Mouse (Mus musculus) liver, embryonic 16.5 days (tissue): ENCODE data around the gene Edar. TPM values are rescaled to one million over a fixed set of nuclear protein-coding genes. Genes with fewer than 3 reads are reported as not detected.

Source experiments
- ATAC-seq: fragments of 200-750 bp; cut with Nextera tagmentation; 2 replicates; pipeline ENCODE4 v1.8.0; 2017; ENCODE audit warnings: low read depth, mild to moderate bottlenecking, moderate number of reproducible peaks, moderate library complexity
- H3K27ac ChIP-seq: fragments of 300-500 bp; sonication (generic); 2 replicates; pipeline ENCODE4 v1.5.1; 2014; ENCODE audit warnings: mild to moderate bottlenecking, low read length
- H3K27me3 ChIP-seq: fragments of 300-500 bp; sonication (generic); 2 replicates; pipeline ENCODE4 v1.6.1; 2014; ENCODE audit warnings: low read depth, low read length, mixed read lengths; ENCODE audit not compliant: control insufficient read depth, insufficient read depth
- H3K36me3 ChIP-seq: fragments of 300-500 bp; sonication (generic); 2 replicates; pipeline ENCODE4 v1.6.1; 2014; ENCODE audit warnings: mild to moderate bottlenecking; ENCODE audit not compliant: control insufficient read depth, insufficient read depth
- H3K4me1 ChIP-seq: fragments of 300-500 bp; sonication (generic); 2 replicates; pipeline ENCODE4 v1.6.1; 2014; ENCODE audit warnings: low read depth, low read length, mixed read lengths; ENCODE audit not compliant: control insufficient read depth
- H3K4me2 ChIP-seq: fragments of 300-500 bp; sonication (generic); 2 replicates; pipeline ENCODE4 v1.6.1; 2014; ENCODE audit warnings: low read depth, low read length, mixed read lengths
- H3K4me3 ChIP-seq: fragments of 300-500 bp; sonication (generic); 2 replicates; pipeline ENCODE4 v1.5.1; 2014; ENCODE audit warnings: low read depth, mild to moderate bottlenecking, low read length
- H3K9ac ChIP-seq: fragments of 300-500 bp; sonication (generic); 2 replicates; pipeline ENCODE4 v1.6.1; 2014; ENCODE audit warnings: low read depth, low read length
- H3K9me3 ChIP-seq: fragments of 300-500 bp; sonication (generic); replicated peaks from 2 replicates; pipeline ENCODE4 v1.6.1; 2016; ENCODE audit warnings: low read length; ENCODE audit not compliant: control insufficient read depth
- WGBS: fragments of 180-500 bp; shearing (Covaris S2); extraction: QIAGEN DNeasy Blood & Tissue Kit; methylation state at CpG from one replicate; pipeline ENCODE4 v1.1.7; 2014; ENCODE audit not compliant: insufficient replicate concordance; 5-methylcytosine and 5-hydroxymethylcytosine counted together
- polyA plus RNA-seq: library from polyadenylated mRNA; unstranded; fragments of >200 nt; fragmentation: Nextera tagmentation; extraction: Ambion mirVana; gene quantifications from 2 replicates; pipeline ENCODE4 v1.2.1, GENCODE M21; 2015

The Edar gene
- polyA plus RNA-seq, 1 experiment from 2014 or later: not detected

- ATAC-seq: no peak
- H3K4me2 ChIP-seq: no peak overlapping the region
- H3K27me3 ChIP-seq: no peaks in the 10 kb centered on the region
- H3K27ac ChIP-seq: no peak overlapping the region
- H3K9me3 ChIP-seq: no peaks in the 10 kb centered on the region
- H3K4me1 ChIP-seq: no peaks in the 10 kb centered on the region
- no peak overlapping the region for H3K4me3 ChIP-seq
- WGBS: 54% methylated on average over 5 of the region's 5 CpGs
- H3K36me3 ChIP-seq: no peaks in the 10 kb centered on the region
- no peak overlapping the region for H3K9ac ChIP-seq
These were observed 75.3 kb downstream of the Edar start for GRCm38 (mm10) chr10:58600151-58600550.

GRCm38 (mm10) chr10:58595821-58596220 lies 79.6 kb downstream of the Edar start:
- Histone ChIP-seq H3K36me3 (no peaks in the 10 kb centered on the region), H3K27me3 (no peaks in the 10 kb centered on the region), H3K4me2 (no peak overlapping the region), H3K4me3 (no peak overlapping the region), H3K4me1 (no peaks in the 10 kb centered on the region), H3K27ac (no peak overlapping the region), H3K9me3 (no peaks in the 10 kb centered on the region), H3K9ac (no peak overlapping the region)
- no peak for ATAC-seq
- WGBS: 60% methylated on average over 5 of the region's 5 CpGs

- Histone ChIP-seq H3K27me3 (no peaks in the 10 kb centered on the region), H3K4me3 (no peak overlapping the region), H3K4me2 (no peak overlapping the region), H3K36me3 (no peaks in the 10 kb centered on the region), H3K27ac (no peak overlapping the region), H3K9ac (no peak overlapping the region), H3K9me3 (no peaks in the 10 kb centered on the region), H3K4me1 (no peaks in the 10 kb centered on the region)
- no peak for ATAC-seq
- WGBS: 58% methylated on average over 3 of the region's 3 CpGs
These were observed 80.3 kb downstream of the Edar start for GRCm38 (mm10) chr10:58595197-58595596.

GRCm38 (mm10) chr10:58594486-58594885 lies 81.0 kb downstream of the Edar start:
- H3K4me3 ChIP-seq: no peak overlapping the region
- H3K36me3 ChIP-seq: no peaks in the 10 kb centered on the region
- no peak overlapping the region for H3K9ac ChIP-seq
- no peaks in the 10 kb centered on the region for H3K4me1 ChIP-seq
- no peak overlapping the region for H3K27ac ChIP-seq
- WGBS: 56% methylated on average over 3 of the region's 3 CpGs
- ATAC-seq: no peak
- H3K9me3 ChIP-seq: no peaks in the 10 kb centered on the region
- H3K27me3 ChIP-seq: no peaks in the 10 kb centered on the region
- no peak overlapping the region for H3K4me2 ChIP-seq

- Histone ChIP-seq H3K27me3 (no peaks in the 10 kb centered on the region), H3K27ac (no peak overlapping the region), H3K4me2 (no peak overlapping the region), H3K4me1 (no peaks in the 10 kb centered on the region), H3K36me3 (no peaks in the 10 kb centered on the region), H3K4me3 (no peak overlapping the region), H3K9ac (no peak overlapping the region), H3K9me3 (no peaks in the 10 kb centered on the region)
- 55% methylated on average over 5 of the region's 5 CpGs for WGBS
- ATAC-seq: no peak
These were observed 89.8 kb downstream of the Edar start for GRCm38 (mm10) chr10:58585427-58586223.

- ATAC-seq: no peak
- Histone ChIP-seq H3K9me3 (no peaks in the 10 kb centered on the region), H3K4me1 (no peaks in the 10 kb centered on the region), H3K4me3 (no peak overlapping the region), H3K9ac (no peak overlapping the region), H3K27ac (no peak overlapping the region), H3K27me3 (no peaks in the 10 kb centered on the region), H3K4me2 (no peak overlapping the region), H3K36me3 (no peaks in the 10 kb centered on the region)
- WGBS: 70% methylated on average over 6 of the region's 6 CpGs
These were observed 114.9 kb downstream of the Edar start for GRCm38 (mm10) chr10:58560521-58560920.

GRCm38 (mm10) chr10:58559901-58560300 lies 115.6 kb downstream of the Edar start:
- Histone ChIP-seq H3K9ac (no peak overlapping the region), H3K4me1 (no peaks in the 10 kb centered on the region), H3K36me3 (no peaks in the 10 kb centered on the region), H3K4me2 (no peak overlapping the region), H3K9me3 (no peaks in the 10 kb centered on the region), H3K27me3 (no peaks in the 10 kb centered on the region), H3K27ac (no peak overlapping the region), H3K4me3 (no peak overlapping the region)
- no peak for ATAC-seq
- 21% methylated on average over 3 of the region's 3 CpGs for WGBS

GRCm38 (mm10) chr10:58559098-58559497 lies 116.4 kb downstream of the Edar start:
- no peak for ATAC-seq
- WGBS: 21% methylated on average over 7 of the region's 7 CpGs
- H3K4me2 ChIP-seq: no peak overlapping the region

GRCm38 (mm10) chr10:58554693-58555387 lies 120.6 kb downstream of the Edar start:
- 61% methylated on average over 8 of the region's 8 CpGs for whole genome bisulfite sequencing
- no peak for ATAC-seq
- H3K36me3 ChIP-seq: no peaks in the 10 kb centered on the region
- no peaks in the 10 kb centered on the region for H3K27me3 ChIP-seq
- no peak overlapping the region for H3K4me3 ChIP-seq
- H3K4me2 ChIP-seq: no peak overlapping the region
- no peaks in the 10 kb centered on the region for H3K4me1 ChIP-seq
- H3K27ac ChIP-seq: no peak overlapping the region
- H3K9me3 ChIP-seq: no peaks in the 10 kb centered on the region
- no peak overlapping the region for H3K9ac ChIP-seq

More at GRCm38 (mm10) chr10:58559098-58559497, 116.4 kb downstream of the Edar start:
- Histone ChIP-seq H3K27me3 (no peaks in the 10 kb centered on the region), H3K9ac (no peak overlapping the region), H3K36me3 (no peaks in the 10 kb centered on the region), H3K27ac (no peak overlapping the region), H3K4me1 (no peaks in the 10 kb centered on the region), H3K9me3 (no peaks in the 10 kb centered on the region), H3K4me3 (no peak overlapping the region)
